ENCODE assay signal across 8 mouse cellular contexts in the genomic region with DNA sequence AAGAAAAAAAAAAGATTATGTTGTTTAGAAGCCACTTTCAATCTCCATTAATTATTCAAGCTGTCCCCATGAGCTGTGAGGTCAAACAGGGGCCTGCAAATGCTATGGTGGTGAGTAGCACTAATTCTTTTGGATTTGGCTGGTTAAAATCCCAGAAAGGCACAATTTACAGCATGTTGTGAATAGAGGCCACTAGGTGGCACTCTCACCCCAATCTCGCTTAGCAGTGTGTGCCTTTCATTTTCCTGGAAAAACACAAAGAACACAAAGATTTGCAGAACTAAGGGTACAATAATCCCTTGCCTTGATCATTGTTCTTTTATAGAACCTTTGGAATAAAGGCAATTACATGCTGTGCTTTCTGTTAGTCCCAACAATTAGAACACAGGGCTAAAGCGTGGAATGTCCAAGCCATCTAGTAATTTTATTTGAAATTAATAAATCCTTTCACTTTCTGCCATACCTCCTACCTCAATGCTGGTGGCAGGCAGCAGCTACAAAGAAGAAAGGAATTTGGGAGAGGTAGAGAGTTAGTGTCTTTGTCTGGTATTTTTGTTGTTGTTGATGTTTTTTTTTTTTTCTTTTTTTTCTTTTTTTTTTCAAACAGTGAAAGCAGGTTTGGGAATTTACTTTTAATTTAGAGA.
A peak's percentile ranks its signal among the peaks of the same experiment; 100 is the strongest.
DNase-seq lines count a peak whose midpoint lies in the region; ATAC-seq lines count a peak whose summit lies in the region.

No protein-coding gene starts in this region.

- H3K9ac ChIP-seq in midbrain, embryonic 16.5 days (ENCODE audit: low read depth, low read length), result peak overlapping the region; percentile 22; the same call in 1 of the 2 replicates

- no peaks in the 10 kb centered on the region for H3K27me3 ChIP-seq in midbrain, embryonic 16.5 days (ENCODE audit: control insufficient read depth, insufficient read depth, low read depth, low read length)

- no peak overlapping the region for H3K4me2 ChIP-seq in midbrain, embryonic 16.5 days (ENCODE audit: low read length)

- H3K36me3 ChIP-seq in midbrain, embryonic 16.5 days (ENCODE audit: control insufficient read depth, insufficient read depth, low read length), result no peaks in the 10 kb centered on the region

- 3% methylated on average over 2 of the region's 2 CpGs for WGBS in midbrain, embryonic 16.5 days

- H3K4me3 ChIP-seq in midbrain, embryonic 16.5 days (ENCODE audit: low read depth, low read length), result no peak overlapping the region

- DNase-seq in heart, postnatal 36 days, result peak; percentile 7 to 36
- DNase-seq in heart, adult 11 months, result no peak
- peak; percentile 5 for DNase-seq in MN1 (ENCODE audit: low spot score)
- peak; percentile 78 to 87 for DNase-seq in cerebellum, postnatal 25 days
- DNase-seq in frontal cortex, postnatal 36 days (ENCODE audit: low spot score in 2 of 2), result peak; percentile 46 to 74
- DNase-seq in left cerebral cortex, adult 11 months (ENCODE audit: low spot score), result peak; percentile 8
- no peak for DNase-seq in B cell, adult 2 months

- H3K9me3 ChIP-seq in midbrain, embryonic 16.5 days (replicated peaks; ENCODE audit: control insufficient read depth, low read length, poor library complexity, severe bottlenecking), result no peaks in the 10 kb centered on the region

- intact Hi-C loops in heart, postnatal 36 days (cut with DNase I), result loop anchor here (5.0 kb wide), 1 partner anchor 892 kb away; no protein-coding TSS in a partner anchor

- H3K4me1 ChIP-seq in midbrain, embryonic 16.5 days (ENCODE audit: control insufficient read depth, insufficient read depth, low read length), result no peaks in the 10 kb centered on the region

- peak; percentile 86; the same call in 1 of the 2 replicates for ATAC-seq in midbrain, embryonic 16.5 days

- peak overlapping the region; percentile 59; the same call in 1 of the 2 replicates for H3K27ac ChIP-seq in midbrain, embryonic 16.5 days (ENCODE audit: low read length)

Comparison
In these comparisons a context has a peak if more than half of its experiments do, and no peak if none do; other contexts are left out.
1. DNase-seq: peak in heart, postnatal 36 days (2 of 2), MN1 (single experiment), cerebellum, postnatal 25 days (2 of 2), frontal cortex, postnatal 36 days (2 of 2) and left cerebral cortex, adult 11 months (single experiment); none in heart, adult 11 months (single experiment) and B cell, adult 2 months (0 of 2).